Mouse (Mus musculus) lung, postnatal 0 days (tissue): Measurements from ENCODE around the gene Fam92b.

Experiments used
- CTCF ChIP-seq: IDR thresholded peaks from 2 replicates; pipeline ENCODE4 v1.5.1; 2016; ENCODE audit warnings: antibody characterized with exemption, mild to moderate bottlenecking
- EP300 ChIP-seq: IDR thresholded peaks from 2 replicates; pipeline ENCODE4 v1.6.1; 2016; ENCODE audit warnings: antibody characterized with exemption, mild to moderate bottlenecking, control low read depth

DNA sequence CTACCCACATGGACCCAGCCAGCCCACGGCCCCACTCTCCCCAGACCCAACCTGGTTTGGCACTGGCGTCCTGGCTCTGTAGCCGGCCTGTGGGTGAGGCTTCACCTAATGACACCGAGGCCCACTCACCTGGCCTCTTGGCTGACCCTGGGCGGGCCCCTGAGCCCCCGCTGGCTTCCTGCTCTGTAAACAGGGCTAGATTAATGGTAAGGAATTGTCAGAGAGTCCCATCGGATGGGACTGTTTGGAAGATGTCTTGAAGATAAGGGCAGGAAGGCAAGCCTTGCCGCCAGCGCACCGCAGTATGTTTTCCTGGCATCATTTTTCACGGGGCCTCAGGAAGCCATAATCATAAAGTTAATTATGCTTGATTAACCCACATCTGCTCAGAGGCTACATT lies 30.8 kb upstream of the Fam92b start:
- TF ChIP-seq CTCF: no peak
- peak; percentile 73 for TF ChIP-seq EP300
